Mouse (Mus musculus) heart, postnatal 0 days (tissue): ENCODE measurements around the gene Cabin1. TPM values are rescaled to one million over a fixed set of nuclear protein-coding genes. Genes with fewer than 3 reads are reported as not detected.

Experiments
- ATAC-seq: fragments of 200-750 bp; cut with Nextera tagmentation; 2 replicates; pipeline ENCODE4 v1.8.0; 2017; ENCODE audit warnings: low read depth, moderate number of reproducible peaks, moderate library complexity; ENCODE audit not compliant: insufficient read depth
- DNase-seq: peaks from one replicate; pipeline ENCODE4 v3.0.0-alpha.2; 2016; ENCODE audit warnings: low spot score
- H3K27ac ChIP-seq: fragments of 300-500 bp; sonication (generic); 2 replicates; pipeline ENCODE4 v1.5.1; 2014; ENCODE audit warnings: low read depth, mild to moderate bottlenecking
- H3K27me3 ChIP-seq: fragments of 300-500 bp; sonication (generic); 2 replicates; pipeline ENCODE4 v1.6.1; 2014; ENCODE audit warnings: low read length, mixed read lengths; ENCODE audit not compliant: control insufficient read depth, insufficient read depth
- H3K36me3 ChIP-seq: fragments of 300-500 bp; sonication (generic); replicated peaks from 2 replicates; pipeline ENCODE4 v1.6.1; 2014; ENCODE audit warnings: low read length, mixed read lengths; ENCODE audit not compliant: control insufficient read depth, insufficient read depth
- H3K4me1 ChIP-seq: fragments of 300-500 bp; sonication (generic); 2 replicates; pipeline ENCODE4 v1.6.1; 2014; ENCODE audit warnings: antibody characterized with exemption; ENCODE audit not compliant: control insufficient read depth, insufficient read depth
- H3K4me2 ChIP-seq: fragments of 300-500 bp; sonication (generic); 2 replicates; pipeline ENCODE4 v1.6.1; 2014; ENCODE audit warnings: low read depth, mild to moderate bottlenecking, low read length, moderate library complexity
- H3K4me3 ChIP-seq: fragments of 300-500 bp; sonication (generic); 2 replicates; pipeline ENCODE4 v1.5.1; 2014; ENCODE audit warnings: low read depth, low read length
- H3K9ac ChIP-seq: fragments of 300-500 bp; sonication (generic); replicated peaks from 2 replicates; pipeline ENCODE4 v1.6.1; 2014; ENCODE audit warnings: low read depth, low read length, mixed read lengths
- H3K9me3 ChIP-seq: fragments of 300-500 bp; sonication (generic); replicated peaks from 2 replicates; pipeline ENCODE4 v1.6.1; 2016; ENCODE audit warnings: low read length; ENCODE audit not compliant: control insufficient read depth
- CTCF ChIP-seq: IDR thresholded peaks from 2 replicates; pipeline ENCODE4 v1.5.1; 2016; ENCODE audit warnings: antibody characterized with exemption, control low read depth, low read depth
- EP300 ChIP-seq: IDR thresholded peaks from 2 replicates; pipeline ENCODE4 v1.6.1; 2016; ENCODE audit warnings: antibody characterized with exemption, low read depth
- WGBS: fragments of 180-500 bp; shearing (Covaris S2); extraction: QIAGEN DNeasy Blood & Tissue Kit; methylation state at CpG from one replicate; pipeline ENCODE4 v1.1.7; 2014; 5-methylcytosine and 5-hydroxymethylcytosine counted together
- polyA plus RNA-seq: library from polyadenylated mRNA; unstranded; fragments of >200 nt; fragmentation: Nextera tagmentation; extraction: Ambion mirVana; gene quantifications from 2 replicates; pipeline ENCODE4 v1.2.1, GENCODE M21; 2015
- total RNA-seq: library from RNA; depleted of rRNA; stranded (reverse); fragments of >200 nt; gene quantifications from 2 replicates; pipeline ENCODE4 v1.2.3, GENCODE M21; 2014; ENCODE audit warnings: low replicate concordance

Gene Cabin1
- total and polyA plus RNA-seq, 2 experiments from 2014 or later, result 14.0 to 194 TPM

DNA sequence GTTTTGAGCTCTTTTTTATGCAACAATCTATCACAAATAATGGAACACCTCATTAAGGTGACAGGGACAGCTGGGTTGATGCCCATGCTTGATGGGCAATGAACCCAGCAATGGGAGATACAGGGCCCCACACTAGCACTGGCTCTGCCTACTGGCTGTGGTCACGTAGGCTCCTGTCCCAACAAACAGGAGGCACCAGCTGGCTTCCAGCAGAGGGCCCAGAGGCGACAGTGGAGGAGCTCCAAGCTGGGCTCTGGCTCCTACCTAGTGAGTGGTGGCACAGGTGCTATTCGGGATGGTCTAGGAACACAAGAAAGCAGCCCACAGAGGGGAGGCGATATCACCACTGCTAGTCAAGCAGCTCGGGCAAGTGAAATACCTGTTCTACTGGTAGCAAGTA lies 69.1 kb downstream of the Cabin1 start:
- WGBS, result 89% methylated on average over 5 of the region's 5 CpGs
- peaks cover 91% of the 10 kb centered on the region for H3K36me3 ChIP-seq
- ATAC-seq, result no peak

DNA sequence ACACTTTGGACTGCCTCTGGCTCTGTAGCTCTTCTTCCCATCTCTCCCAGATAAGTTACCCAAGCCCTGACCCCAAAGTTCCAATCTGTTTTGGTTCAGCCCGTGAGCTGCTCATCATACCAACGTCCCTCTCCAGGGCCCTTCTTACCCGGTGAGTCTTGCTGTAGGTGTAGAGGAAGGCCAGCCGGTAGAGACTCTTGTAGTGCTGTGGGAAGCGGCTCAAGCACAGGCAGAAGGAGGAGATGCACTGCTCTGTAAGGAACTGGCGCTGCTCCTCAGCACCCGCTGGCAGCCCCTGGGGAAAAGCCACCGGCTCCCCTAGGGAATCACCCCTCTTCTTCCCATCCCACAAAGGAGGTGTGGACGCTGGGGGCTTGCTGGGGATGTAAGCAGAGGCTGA lies 69.6 kb downstream of the Cabin1 start:
- no peak for ATAC-seq
- Histone ChIP-seq H3K27ac (no peak overlapping the region), H3K27me3 (no peaks in the 10 kb centered on the region), H3K9me3 (no peaks in the 10 kb centered on the region), H3K36me3 (peaks cover 91% of the 10 kb centered on the region), H3K4me3 (no peak overlapping the region), H3K9ac (no peak overlapping the region), H3K4me1 (no peaks in the 10 kb centered on the region), H3K4me2 (no peak overlapping the region)
- WGBS, result 84% methylated on average over 9 of the region's 9 CpGs
- DNase-seq, result no peak
- TF ChIP-seq EP300 (no peak), CTCF (no peak)

More for the DNA sequence above, 69.1 kb downstream of the Cabin1 start:
- Histone ChIP-seq H3K4me3 (no peak overlapping the region), H3K4me1 (no peaks in the 10 kb centered on the region), H3K9me3 (no peaks in the 10 kb centered on the region), H3K27ac (no peak overlapping the region), H3K9ac (no peak overlapping the region), H3K27me3 (no peaks in the 10 kb centered on the region), H3K4me2 (no peak overlapping the region)
- TF ChIP-seq CTCF (no peak), EP300 (no peak)
- DNase-seq, result no peak

DNA sequence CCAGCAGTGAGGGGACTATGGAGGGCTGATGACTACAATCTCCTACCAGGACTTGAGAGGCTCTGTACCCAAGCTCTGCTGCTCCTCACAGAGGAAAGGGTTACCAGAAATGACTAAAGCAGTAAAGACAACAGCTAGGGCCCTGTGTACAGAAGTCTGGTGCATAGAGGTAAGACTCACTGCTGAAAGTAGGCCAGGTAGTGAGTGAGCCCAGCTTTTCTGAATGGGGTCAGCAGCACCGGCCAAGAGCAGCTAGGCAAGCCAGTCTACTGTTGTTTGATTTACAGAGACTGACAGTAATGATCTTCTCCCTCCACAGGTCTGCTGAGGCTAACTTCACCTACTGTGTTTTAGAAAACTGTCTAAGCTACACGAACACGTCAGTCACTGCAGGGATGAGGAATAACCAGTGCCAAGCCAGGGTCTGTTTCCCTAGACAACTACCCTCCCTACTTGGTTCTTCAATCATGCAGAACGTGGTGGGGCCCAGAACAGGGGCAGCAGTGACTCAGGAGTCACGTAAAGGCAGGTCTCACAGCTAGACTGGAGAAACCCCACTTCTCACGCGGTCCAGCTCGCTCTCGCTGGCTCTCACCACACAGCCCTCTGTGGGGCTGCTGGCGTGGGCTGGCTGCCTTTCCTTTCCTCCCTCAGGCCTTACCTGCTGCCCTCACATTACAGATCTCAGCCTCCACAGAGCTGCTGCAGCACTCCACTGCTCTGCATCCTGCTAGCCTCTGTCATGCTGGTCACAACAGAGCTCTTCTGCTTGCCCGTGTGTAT lies 70.5 kb downstream of the Cabin1 start:
- Histone ChIP-seq H3K27ac (no peak overlapping the region), H3K36me3 (peaks cover 92% of the 10 kb centered on the region), H3K9me3 (no peaks in the 10 kb centered on the region), H3K4me3 (no peak overlapping the region), H3K4me2 (no peak overlapping the region), H3K4me1 (no peaks in the 10 kb centered on the region), H3K27me3 (no peaks in the 10 kb centered on the region), H3K9ac (no peak overlapping the region)
- WGBS, result 67% methylated on average over 11 of the region's 11 CpGs
- DNase-seq (no peak), ATAC-seq (no peak)
- TF ChIP-seq EP300, result no peak
- no peak for TF ChIP-seq CTCF

DNA sequence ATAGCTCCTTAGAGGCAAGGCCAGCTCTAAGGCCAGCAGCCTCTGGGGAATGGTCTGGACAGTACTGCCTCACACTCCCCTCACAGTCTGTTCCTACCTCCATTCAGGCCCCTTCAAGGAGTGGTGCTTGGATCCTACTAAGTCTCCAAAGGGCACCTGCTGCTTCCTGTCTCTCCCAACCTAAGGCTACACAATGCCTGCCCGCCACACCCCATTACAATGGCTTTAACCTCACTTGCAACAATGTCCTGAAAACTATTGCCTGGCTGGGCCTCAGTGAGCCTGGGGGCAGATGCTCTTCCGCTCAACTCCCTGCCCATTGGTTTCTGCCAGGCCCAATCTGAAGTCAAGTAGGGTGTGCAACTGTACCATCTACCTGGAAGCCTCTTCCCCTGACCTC lies 75.5 kb downstream of the Cabin1 start:
- H3K4me1 ChIP-seq, result no peaks in the 10 kb centered on the region
- peaks cover 62% of the 10 kb centered on the region for H3K36me3 ChIP-seq
- WGBS, result 90% methylated on average over 2 of the region's 2 CpGs
- DNase-seq (no peak), ATAC-seq (no peak)
- no peaks in the 10 kb centered on the region for H3K9me3 ChIP-seq
- H3K4me3 ChIP-seq, result no peak overlapping the region
- no peak overlapping the region for H3K27ac ChIP-seq
- no peak overlapping the region for H3K4me2 ChIP-seq
- TF ChIP-seq EP300, result no peak
- no peak for TF ChIP-seq CTCF
- no peak overlapping the region for H3K9ac ChIP-seq
- H3K27me3 ChIP-seq, result no peaks in the 10 kb centered on the region

DNA sequence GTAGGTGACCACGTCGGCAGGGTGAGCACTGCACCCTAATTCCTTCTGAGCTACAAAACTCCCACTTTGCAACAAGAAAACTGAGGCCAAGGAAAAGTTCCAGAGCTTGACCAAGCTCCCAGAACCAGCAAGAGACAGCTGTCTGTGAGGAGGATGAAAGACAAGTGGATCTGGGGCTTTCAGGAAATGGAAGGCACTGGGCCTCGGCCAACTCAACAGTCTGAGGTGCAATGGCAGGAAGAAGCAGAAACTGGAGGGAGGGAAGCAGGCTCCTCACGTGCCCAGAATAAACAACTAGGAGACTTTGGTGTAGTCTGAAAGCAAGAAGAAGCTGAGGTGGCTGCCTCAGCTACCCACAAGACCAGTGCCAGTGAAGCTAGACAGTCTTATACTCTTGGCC lies 77.4 kb downstream of the Cabin1 start:
- H3K4me2 ChIP-seq, result no peak overlapping the region
- ATAC-seq, result no peak
- TF ChIP-seq CTCF (no peak), EP300 (no peak)

More for the DNA sequence above, 77.4 kb downstream of the Cabin1 start:
- no peak overlapping the region for H3K9ac ChIP-seq
- no peak overlapping the region for H3K27ac ChIP-seq
- no peak for DNase-seq
- H3K27me3 ChIP-seq, result no peaks in the 10 kb centered on the region
- H3K9me3 ChIP-seq, result no peaks in the 10 kb centered on the region
- H3K36me3 ChIP-seq, result peaks cover 57% of the 10 kb centered on the region
- 69% methylated on average over 4 of the region's 4 CpGs for WGBS
- no peaks in the 10 kb centered on the region for H3K4me1 ChIP-seq
- H3K4me3 ChIP-seq, result no peak overlapping the region
